Mouse (Mus musculus) ES-E14 (cell line): ENCODE data around the gene Tprkb.

ENCODE experiments used
- CHD2 ChIP-seq: IDR thresholded peaks from 2 replicates; pipeline ENCODE4 v1.6.1; 2014; ENCODE audit warnings: mild to moderate bottlenecking, low read depth, low read length, inconsistent platforms
- MAFK ChIP-seq: IDR thresholded peaks from 2 replicates; pipeline ENCODE4 v1.6.1; 2014; ENCODE audit warnings: mild to moderate bottlenecking, low read depth, low read length, inconsistent platforms; ENCODE audit not compliant: insufficient read depth
- ZNF384 ChIP-seq: IDR thresholded peaks from 2 replicates; pipeline ENCODE4 v1.6.1; 2012; ENCODE audit warnings: low read depth, low read length, inconsistent platforms

- no peak for TF ChIP-seq MAFK
- TF ChIP-seq ZNF384, result no peak
- no peak for TF ChIP-seq CHD2
Observed at GRCm38 (mm10) chr6:85957581-85957980, 45.9 kb downstream of the Tprkb start.
